Mouse (Mus musculus) stomach, postnatal 0 days (tissue): ENCODE data around the gene Ebf3.

ENCODE experiments used
- CTCF ChIP-seq: IDR thresholded peaks from 2 replicates; pipeline ENCODE4 v1.5.1; 2016; ENCODE audit warnings: antibody characterized with exemption, low read depth, mild to moderate bottlenecking, moderate library complexity
- EP300 ChIP-seq: optimal IDR thresholded peaks from 2 replicates; pipeline ENCODE3; 2016; ENCODE audit warnings: antibody characterized with exemption

DNA sequence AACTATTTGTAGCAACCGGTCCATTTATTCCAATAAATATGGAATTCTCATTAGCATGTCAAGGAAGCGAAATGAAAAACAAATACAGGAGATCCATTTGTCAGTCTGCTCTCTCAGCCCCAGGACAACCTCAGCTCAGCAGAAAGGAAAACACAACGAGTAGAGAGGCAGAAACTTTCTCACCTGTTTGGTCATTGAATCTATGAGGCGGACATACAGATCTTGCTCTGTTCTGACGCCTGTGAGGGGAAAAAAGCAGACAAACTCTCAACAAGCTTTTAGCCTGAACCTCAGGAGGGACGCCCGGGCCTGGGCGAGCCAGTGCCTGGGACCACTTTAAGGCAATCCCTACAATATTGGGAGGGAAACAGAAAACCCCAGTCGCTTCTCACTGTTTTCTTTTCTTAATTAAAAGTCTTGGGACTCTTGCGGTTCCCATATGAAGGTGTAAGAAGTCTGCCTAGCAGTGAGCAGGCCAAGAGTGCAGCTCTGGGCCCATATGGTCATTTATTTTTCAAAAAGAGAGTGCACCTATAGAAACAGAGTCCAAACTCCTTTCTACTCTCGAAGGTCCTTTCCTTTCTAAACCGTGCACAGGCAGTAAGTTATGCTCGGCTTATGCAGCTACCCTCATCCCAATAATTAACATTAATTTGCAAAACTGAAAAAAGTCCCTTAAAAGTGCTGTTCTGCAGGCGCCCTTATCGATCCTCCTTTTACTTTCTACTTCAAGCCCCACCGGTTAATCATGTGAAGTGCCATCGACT is 1.9 kb downstream of the Ebf3 start:
- TF ChIP-seq CTCF = no peak
- TF ChIP-seq EP300 = no peak
